Mouse (Mus musculus) cerebellum, postnatal 25 days (tissue): ENCODE measurements around the gene Psmd4.
"Not testable (repeated sequence)": the region's sequence is repeated elsewhere in the genome, so short reads cannot be mapped to it uniquely, and the experiment has no call there.

ENCODE experiments used
- DNase-seq, 2 experiments: peaks; one replicate each; pipeline ENCODE4 v3.0.0; 2021; ENCODE audit warnings: mixed read lengths in 2 of 2

Gene Psmd4

DNA sequence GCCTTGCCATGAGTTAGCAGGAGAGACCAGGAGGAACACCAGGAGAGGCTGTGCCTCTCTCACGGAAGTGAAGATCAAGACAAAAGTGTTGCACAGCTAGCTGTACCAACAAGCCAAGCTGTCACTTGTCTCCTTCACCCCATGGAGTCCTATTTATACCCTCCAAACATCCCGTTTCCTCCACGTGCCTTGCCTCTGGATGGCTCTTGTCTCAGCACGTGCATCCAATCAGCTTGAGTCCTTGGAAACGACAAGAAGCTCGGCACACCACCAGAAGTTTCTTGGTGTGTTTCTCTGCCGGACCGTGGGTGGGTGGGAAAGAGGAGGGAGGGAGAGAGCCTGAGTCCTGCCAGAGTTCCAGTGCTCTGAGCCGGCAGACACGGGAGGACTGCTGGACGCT, 17.9 kb downstream of the Psmd4 start:
- peak in 1 of 2 experiments; percentile 22 for DNase-seq

DNA sequence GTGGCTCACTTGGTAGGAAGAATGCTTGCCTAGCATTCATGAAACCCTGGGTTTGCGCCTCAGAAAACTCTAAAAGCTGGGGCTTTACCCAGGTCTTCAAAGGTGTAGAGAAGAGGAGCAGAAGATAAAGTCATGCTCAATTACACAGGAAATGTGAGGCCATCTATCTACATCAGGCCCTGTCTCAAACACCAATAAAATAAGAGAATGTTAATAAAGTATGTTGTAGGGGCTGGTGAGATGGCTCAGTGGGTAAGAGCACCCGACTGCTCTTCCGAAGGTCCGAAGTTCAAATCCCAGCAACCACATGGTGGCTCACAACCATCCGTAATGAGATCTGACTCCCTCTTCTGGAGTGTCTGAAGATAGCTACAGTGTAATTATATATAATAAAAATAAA, 21.5 kb downstream of the Psmd4 start:
- not testable (repeated sequence) for DNase-seq

DNA sequence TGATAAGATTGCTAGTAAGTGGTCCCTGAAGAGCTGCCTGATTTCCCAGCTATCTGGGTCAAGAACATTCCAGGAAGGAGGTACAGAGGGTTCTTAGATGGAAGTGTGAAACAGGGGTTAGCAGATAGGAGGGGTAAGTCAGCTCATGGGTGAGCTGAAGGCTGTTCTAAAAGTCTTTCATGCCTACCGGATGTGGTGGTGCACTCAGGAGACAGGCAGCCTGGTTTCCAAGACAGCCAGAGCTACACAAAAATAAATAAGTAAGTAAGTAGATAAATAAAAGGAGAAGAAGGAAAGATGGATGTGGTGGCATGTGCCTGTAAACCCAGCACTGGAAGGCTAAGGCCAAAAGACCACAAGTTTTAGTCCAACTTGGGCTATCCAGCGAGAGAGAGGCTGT, 23.7 kb downstream of the Psmd4 start:
- no peak for DNase-seq

DNA sequence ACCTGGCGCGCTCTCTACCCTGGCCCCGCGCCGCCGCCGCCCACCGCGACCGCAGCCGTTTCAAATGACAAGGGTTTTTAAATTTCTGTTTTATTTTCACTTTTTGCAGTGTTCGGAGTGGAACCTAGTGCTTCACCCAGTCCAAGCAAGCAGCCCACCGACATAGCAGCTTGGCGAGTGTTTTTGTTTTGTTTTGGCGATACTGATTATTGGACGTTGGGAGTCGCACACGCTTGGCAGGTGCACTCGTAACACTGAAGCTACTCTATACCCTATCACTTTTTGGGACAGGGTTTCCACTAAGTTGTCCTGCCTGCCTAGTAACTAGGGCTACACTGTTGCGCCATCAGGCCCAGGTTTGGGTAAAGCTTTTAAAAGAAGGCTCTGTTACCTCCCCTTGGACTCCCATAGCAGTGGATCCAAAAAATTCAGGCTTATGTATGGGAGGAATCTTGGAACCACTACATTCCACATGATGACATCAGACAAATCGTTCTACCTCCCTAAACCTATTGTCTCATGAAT, 25.8 kb downstream of the Psmd4 start:
- no peak for DNase-seq

DNA sequence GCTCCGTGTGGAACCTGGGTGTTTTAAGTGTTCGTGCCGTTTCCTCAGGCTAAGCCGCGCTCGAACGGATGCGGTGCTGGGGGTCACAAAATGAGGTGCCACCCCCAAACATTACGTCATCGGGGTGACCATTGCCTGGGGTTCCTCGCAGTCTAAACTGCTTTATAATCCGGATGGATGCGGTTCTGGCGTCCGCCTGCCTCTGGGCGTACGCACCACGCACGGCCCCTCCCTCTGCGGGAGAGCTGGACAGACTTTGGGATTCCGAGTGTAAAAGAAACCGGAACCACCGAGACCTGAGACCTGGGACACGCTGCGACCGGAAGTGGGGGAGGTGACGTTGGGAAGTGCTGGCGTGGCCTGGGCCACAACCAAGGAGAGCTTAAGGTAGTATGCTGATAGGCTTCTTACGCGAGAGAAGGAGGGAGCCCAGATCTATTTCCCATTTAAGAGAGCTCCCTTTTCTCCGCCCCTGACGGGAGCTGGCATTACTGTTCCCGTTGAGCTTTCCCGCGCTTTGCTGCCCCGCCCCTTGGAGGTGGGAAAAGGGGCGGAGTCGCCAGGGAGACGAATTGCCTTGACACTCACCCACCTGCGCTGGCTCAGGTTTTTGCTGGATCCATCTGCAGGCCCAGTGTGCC, 26.4 kb downstream of the Psmd4 start:
- DNase-seq = peak; percentile 97

DNA sequence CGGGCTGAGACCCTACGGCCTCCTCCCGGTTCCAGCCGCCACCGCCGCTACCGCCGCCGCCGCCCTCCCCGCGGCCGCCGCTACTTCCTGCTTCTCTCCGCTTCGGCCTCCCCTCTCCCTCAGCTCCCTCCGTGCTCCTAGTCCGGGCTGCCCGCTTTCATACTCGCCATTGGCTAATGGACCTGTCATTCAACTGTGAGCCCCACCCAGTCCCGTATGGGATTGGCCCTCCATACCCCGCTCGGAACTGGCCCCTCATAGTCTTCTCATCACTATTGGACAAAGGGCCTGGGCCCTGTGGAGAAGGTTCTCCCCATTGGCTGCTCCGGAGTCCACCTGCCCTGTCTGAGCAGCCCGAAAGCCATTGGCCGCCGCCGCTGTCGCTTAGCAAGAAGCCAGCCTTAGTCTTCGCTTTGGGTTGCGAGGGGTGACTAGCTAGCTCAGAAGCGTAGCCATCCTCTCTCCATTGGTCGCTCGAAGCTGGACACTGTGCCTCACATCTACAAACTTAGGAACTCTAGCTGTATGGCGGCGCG, 27.0 kb downstream of the Psmd4 start, which contains the start of gene Zfp687:
TSS of gene Zfp687 (minus strand) at position 112 of the 536 bp plus-strand sequence.
- peak; percentile 99 to 100 for DNase-seq

DNA sequence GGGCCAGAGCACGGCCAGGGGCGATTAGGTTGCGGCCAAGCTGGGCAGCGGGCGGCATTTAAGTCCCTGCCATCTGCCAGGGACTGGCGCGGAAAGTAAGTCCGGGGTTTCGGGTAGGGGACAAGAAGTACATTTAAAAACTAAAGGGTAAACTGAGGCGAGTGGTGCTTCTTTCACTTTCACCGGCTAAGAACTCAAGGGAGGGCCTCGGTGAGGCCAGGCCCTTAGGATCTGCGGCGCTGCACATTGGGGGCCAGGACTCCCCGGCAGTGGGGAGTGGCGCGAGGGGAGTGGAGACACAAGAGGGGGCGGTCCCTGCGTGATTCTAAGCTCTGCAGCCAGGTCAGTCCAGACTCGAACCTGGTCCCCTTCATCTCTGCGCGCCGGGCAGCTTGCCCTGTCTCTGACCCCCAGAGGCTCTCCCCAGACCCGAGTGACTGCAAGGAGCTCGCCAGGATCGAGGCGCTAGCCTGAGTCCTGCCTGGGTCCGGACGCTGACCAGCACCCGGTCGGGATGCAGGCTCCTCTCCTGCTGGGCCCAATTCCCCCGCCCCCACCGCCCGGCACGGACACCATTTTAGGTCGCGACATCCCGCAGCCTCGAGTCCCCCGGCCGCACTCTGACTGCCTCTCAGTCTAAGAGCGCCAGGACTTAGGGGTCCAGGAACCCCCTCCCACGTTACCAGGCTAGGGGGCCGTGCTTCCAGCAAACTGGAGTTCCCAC, 27.8 kb downstream of the Psmd4 start:
- peak; percentile 76 to 79 for DNase-seq

DNA sequence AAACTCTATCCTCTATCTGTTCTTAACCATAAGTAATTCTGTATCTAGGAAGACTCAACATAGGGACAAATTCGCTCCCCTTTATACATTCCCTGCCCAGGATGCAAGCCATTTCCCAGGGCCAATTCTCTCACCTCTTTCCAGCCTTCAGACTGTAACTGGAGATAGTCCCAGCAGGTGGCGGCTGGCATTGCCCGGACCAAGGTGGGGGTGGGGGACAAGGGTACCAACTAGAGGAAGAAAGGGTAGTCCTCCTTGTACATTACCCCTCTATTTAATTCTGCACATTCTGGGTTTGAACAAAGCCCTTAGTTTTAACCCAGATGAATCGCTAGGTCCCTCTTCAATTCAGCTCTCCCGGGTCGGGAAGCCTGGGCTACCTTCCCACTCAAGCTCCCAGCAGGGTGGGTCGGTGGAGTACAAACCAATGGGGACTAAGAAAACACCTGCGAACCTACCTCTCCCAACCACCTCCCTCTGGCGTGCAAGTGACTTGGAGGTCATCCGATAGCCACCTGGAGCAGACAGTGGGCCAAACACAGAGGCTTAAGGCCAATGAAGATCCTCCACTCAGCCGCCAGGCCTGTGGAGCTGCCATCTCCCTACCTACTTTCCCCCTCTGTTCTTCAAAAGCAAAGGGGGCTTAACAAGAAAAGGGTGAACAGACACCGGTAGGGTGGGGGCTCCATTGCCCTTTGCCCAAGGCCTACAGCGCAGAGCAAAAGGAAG, 28.6 kb downstream of the Psmd4 start:
- DNase-seq = peak in 1 of 2 experiments; percentile 80

DNA sequence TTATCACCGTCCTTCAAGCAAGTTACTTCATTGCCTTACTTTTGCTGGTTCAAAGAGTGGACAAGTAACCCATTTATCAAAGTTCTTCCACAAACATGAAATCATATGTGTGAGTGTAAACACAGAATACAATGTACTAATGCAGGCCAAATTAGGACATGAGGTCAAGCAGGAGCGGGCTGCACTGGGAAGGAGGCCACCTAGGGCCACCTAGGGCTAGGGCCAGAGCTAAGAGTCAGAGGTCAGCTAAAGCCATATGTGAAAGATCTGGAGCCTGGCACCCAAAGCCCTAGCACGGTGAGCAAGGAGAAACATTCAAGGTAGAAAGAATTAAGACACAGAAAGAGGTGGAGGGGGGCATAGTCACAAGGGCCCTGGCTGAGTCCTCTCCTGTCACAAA, 29.4 kb downstream of the Psmd4 start:
- DNase-seq = no peak

DNA sequence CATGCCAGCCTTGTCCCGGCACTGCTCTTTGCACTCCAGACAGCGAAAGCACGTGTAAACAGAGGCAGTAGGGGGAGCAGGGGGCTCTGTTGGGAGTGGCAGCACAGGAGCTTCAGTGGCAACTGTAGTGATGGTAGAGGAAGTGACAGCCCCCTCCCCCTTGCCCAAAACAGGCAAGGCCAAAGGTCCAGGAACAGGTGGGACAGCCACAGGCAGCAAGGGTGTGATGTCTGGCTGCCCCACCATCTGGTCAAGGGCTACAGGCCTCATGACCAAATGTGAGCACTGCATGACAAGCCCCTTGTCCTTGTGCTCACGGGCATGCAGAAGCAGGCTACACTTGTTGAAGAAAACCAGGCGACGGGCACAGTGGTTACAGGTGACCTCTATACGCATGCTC, 32.0 kb downstream of the Psmd4 start:
- peak; percentile 43 to 53 for DNase-seq

DNA sequence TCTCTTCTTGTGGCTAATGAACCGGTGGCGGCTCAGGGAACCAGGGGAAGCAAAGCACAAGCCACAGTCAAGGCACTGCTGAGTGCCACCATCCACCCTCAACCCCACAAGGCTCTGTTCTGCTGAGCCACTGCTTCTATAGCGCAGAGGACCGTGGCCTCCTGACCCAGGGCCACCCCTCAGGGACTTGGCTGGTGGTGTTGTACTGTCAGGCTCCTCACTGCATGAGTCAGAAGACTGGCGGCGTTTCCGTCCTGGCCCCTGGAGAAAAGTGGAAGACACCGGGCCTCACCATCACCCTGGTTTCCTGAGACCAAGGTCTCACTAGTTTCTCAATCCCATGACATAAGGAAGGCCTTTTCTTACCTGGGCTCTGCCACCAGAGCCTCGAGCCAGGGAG, 34.7 kb downstream of the Psmd4 start:
- no peak for DNase-seq

DNA sequence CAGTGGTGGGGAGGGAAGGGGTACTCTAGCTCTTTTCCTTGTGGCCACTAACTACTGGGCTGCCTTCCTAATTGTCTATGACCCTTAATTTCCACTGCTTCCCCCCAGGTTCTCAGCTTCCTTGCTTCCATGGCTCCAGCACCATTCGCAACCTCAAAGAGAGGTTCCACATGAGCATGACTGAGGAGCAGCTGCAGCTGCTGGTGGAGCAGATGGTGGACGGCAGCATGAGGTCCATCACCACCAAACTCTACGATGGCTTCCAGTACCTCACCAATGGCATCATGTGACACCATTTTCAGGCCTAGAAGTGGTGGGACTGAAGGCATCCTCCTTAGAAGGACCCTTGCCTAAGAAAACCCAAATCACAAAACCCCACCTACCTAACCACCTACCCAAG, 36.8 kb downstream of the Psmd4 start:
- no peak for DNase-seq

DNA sequence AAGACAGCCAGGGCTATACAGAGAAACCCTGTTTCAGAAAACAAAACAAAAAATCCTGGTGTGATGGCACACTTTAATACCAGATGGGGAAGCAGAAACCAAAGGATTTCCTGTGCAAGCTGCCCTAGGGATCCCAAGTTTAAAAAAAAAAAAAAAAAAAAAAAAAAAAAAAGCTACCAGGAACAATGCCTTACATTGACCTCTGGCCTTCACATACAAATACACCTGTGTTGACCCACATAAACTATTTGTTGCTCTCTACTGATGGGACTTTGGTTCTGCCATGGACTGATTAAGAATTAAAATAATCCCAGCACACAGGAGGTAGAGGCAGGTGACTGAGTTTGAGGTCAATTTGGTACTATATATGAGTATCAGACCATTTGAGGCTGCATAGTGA, 39.1 kb downstream of the Psmd4 start:
- no peak for DNase-seq

DNA sequence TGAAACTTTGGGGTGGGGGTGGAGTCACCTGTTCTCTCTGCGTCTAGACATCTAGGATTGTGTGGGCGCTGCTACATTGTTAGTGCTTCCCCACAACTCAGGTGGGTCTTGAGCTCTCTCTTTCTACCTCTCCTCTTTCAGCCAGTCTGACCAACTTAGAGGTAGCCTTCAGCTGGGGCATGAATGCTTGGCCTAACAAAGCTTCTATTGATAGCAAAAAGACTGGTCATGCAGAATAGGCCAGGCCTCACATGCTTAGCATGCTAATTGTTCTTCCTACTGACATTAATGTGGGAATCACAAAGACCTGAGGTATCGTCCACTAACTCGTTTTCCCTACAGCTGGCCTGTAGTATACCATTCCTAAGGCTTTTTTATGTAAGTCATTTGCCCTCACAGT, 39.8 kb downstream of the Psmd4 start:
- no peak for DNase-seq

DNA sequence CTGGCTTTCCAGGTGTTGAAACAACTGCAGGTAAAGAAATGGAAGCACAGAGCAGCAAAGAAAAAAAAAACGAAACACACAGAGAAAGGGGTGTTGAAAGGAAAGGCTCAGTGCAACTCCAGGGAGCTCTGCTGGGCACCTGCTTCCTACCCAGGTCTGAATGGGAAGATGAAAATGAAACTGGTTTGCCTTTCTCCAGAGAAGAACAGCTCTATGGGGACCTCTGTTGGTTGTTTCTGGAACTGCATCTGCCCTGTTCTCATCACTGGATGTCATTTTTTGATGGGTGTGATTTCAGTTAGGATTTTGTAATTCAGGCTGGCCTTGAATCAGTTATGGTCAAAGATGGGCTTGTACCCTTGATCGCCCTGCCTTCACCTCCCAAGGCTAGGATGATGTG, 45.5 kb downstream of the Psmd4 start:
- peak; percentile 83 to 93 for DNase-seq

DNA sequence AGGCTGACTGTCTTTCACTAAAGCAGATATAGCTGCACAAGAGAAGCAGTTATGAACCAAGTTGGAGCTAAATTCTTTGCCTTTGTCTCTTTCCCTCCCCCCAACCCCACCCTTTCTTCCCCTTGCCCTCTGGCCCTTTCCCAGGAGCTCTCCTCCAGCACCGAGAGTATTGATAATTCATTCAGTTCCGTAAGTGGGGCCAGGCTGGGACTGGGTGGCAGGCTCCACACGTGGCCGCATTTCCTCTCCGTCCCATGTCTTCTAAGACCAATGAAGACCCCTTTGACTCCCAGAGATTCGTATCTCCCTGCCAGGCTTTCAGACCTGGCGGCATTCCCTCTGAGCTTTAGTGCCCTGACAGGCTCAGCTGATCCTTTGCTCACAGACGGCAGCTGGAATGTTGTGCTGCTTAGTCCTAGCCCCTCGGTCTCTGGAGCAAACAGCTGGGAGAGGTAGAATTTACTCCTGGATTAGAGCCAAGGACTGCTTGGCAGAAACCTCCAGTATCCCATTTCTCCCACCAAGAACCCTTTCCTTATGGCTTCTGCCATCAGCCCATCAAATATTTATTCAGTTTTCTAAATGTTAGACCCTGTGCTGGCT, 53.2 kb downstream of the Psmd4 start:
- peak in 1 of 2 experiments; percentile 14 for DNase-seq

DNA sequence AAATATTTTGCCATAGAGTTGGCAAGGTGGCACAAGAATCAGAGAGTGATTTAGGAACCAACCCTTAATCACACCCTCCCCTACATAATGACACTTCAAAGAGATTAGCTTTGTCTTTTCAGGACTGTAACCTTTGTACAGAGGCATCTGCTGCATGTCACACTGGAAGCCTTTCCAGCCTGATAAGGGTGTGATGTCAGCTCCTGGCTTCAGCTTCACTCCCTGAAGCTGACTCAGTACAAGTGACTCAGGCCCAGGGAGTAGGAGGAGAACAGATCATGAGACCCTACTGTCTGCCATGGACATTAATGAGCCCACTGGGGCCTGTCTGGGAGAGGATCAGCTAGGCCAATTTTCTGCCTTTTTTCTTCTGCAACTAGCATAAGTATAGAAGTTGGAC, 54.8 kb downstream of the Psmd4 start:
- peak in 1 of 2 experiments; percentile 39 for DNase-seq

DNA sequence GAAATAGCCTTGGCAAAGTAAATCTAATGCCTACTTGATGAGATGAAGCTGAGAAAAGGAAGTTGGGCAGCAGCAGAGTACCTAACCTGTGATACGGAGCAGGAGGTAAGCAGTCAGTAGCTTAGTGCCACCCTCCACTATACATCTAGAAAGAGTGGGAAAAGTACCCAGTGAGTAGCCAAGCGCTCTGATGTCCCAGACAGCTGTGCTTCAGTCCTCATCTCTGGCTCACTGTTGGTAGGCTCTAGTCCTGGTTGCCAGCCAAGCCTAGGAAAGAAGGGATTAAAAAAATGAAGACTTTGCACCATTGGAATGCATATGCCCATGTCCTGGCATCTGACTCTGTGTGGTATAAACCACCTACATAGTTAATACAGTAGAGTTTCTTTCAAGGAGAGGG, 56.9 kb downstream of the Psmd4 start:
- no peak for DNase-seq

DNA sequence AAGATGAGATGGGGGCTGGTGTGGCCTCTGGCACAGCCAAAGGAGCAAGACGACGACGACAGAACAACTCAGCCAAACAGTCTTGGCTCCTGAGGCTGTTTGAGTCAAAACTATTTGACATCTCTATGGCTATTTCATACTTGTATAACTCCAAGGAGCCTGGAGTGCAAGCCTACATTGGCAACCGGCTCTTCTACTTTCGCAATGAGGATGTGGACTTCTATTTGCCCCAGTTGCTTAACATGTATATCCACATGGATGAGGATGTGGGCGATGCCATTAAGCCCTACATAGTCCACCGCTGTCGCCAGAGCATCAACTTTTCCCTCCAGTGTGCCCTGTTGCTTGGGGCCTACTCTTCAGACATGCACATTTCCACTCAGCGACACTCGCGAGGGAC, 58.1 kb downstream of the Psmd4 start:
- DNase-seq = no peak
